Mouse (Mus musculus) small intestine, adult 2 months (tissue): ENCODE results near the gene Gm17018.

Experiments
- CTCF ChIP-seq: fragments of 200-500 bp; IDR thresholded peaks from 2 replicates; pipeline ENCODE4 v1.5.1; 2012; ENCODE audit warnings: low read depth, mild to moderate bottlenecking, control low read depth, inconsistent platforms, low read length, moderate library complexity, mixed read lengths; ENCODE audit not compliant: insufficient replicate concordance, insufficient read length; ENCODE audit errors: extremely low read depth
- POLR2A ChIP-seq: fragments of 200-500 bp; IDR thresholded peaks from 2 replicates; pipeline ENCODE4 v1.6.1; 2012; ENCODE audit warnings: low read depth, mild to moderate bottlenecking, control low read depth, inconsistent platforms, low read length, moderate library complexity

DNA sequence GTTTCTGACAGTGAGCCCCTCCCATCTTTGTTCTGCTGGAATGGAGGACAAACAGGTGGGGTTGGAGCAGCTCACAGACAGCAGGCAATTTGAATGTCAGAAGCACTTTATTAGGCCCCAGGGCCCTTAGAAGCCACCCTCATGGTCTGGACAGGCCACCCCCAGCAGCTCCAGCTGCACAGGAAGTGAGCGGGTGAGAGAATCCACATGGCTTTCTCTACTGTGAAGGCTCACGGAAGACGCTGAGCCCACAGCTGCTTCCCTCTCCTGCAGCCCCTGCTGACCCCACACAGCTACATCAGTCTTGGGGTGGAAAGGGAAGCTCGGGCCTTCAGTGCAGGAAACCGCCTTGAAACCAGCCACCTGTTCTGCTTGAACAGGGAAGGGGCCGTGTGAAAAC is 8.2 kb upstream of the Gm17018 start:
- TF ChIP-seq CTCF (no peak), POLR2A (no peak)
